Mouse (Mus musculus) limb, embryonic 14.5 days (tissue): ENCODE measurements at regions not wholly inside any gene's neighbourhood (a gene's known extent, or its start where the extent isn't known, plus 50 kb on each side); places are given as distances from the start of the nearest gene placed in this dataset.

Source experiments
- ATAC-seq: fragments of 200-750 bp; cut with Nextera tagmentation; 2 replicates; pipeline ENCODE4 v1.8.0; 2017; ENCODE audit warnings: low read depth, moderate number of reproducible peaks, moderate TSS enrichment; ENCODE audit not compliant: low FRiP score
- DNase-seq: peaks from one replicate; pipeline ENCODE4 v3.0.0-alpha.2; 2015; ENCODE audit warnings: low spot score
- H3K27ac ChIP-seq: fragments of 300-500 bp; sonication (generic); replicated peaks from 2 replicates; pipeline ENCODE4 v1.5.1; 2014; ENCODE audit warnings: low read depth, mild to moderate bottlenecking, low read length, moderate library complexity, mixed read lengths
- H3K27me3 ChIP-seq: fragments of 300-500 bp; sonication (generic); 2 replicates; pipeline ENCODE4 v1.6.1; 2014; ENCODE audit warnings: low read length, mixed read lengths; ENCODE audit not compliant: control insufficient read depth, insufficient read depth
- H3K36me3 ChIP-seq: fragments of 300-500 bp; sonication (generic); 2 replicates; pipeline ENCODE4 v1.6.1; 2014; ENCODE audit warnings: mild to moderate bottlenecking, low read length, moderate library complexity, mixed read lengths; ENCODE audit not compliant: control insufficient read depth, insufficient read depth
- H3K4me1 ChIP-seq: fragments of 300-500 bp; sonication (generic); 2 replicates; pipeline ENCODE4 v1.6.1; 2014; ENCODE audit warnings: antibody characterized with exemption, low read length, mixed read lengths; ENCODE audit not compliant: control insufficient read depth, insufficient read depth
- H3K4me2 ChIP-seq: fragments of 300-500 bp; sonication (generic); replicated peaks from 2 replicates; pipeline ENCODE4 v1.6.1; 2014; ENCODE audit warnings: low read depth, mild to moderate bottlenecking, low read length, moderate library complexity; ENCODE audit not compliant: severe bottlenecking
- H3K4me3 ChIP-seq: fragments of 300-500 bp; sonication (generic); replicated peaks from 2 replicates; pipeline ENCODE4 v1.5.1; 2014; ENCODE audit warnings: low read length
- H3K9ac ChIP-seq: fragments of 300-500 bp; sonication (generic); 2 replicates; pipeline ENCODE4 v1.6.1; 2014; ENCODE audit warnings: mild to moderate bottlenecking, low read depth, low read length, moderate library complexity; ENCODE audit not compliant: severe bottlenecking
- H3K9me3 ChIP-seq: fragments of 300-500 bp; sonication (generic); 2 replicates; pipeline ENCODE4 v1.6.1; 2016; ENCODE audit warnings: low read length; ENCODE audit not compliant: control insufficient read depth
- POLR2A ChIP-seq: fragments of 200-500 bp; IDR thresholded peaks from 2 replicates; pipeline ENCODE4 v1.8.0; 2012; ENCODE audit warnings: inconsistent platforms, mild to moderate bottlenecking, moderate library complexity, borderline replicate concordance; ENCODE audit not compliant: insufficient read depth, insufficient read length; ENCODE audit errors: extremely low read depth
- WGBS: fragments of 180-500 bp; shearing (Covaris S2); extraction: QIAGEN DNeasy Blood & Tissue Kit; methylation state at CpG from one replicate; pipeline ENCODE4 v1.1.7; 2014; 5-methylcytosine and 5-hydroxymethylcytosine counted together

GRCm38 (mm10) chr12:51128274-51128673 lies 219.6 kb upstream of the G2e3 start:
- no peak overlapping the region for H3K4me3 ChIP-seq
- H3K4me1 ChIP-seq, result no peaks in the 10 kb centered on the region
- H3K27me3 ChIP-seq, result no peaks in the 10 kb centered on the region
- no peaks in the 10 kb centered on the region for H3K9me3 ChIP-seq
- no peak overlapping the region for H3K9ac ChIP-seq
- DNase-seq, result no peak
- H3K27ac ChIP-seq, result no peak overlapping the region
- H3K4me2 ChIP-seq, result no peak overlapping the region
- no peak for TF ChIP-seq POLR2A
- ATAC-seq, result no peak
- H3K36me3 ChIP-seq, result no peaks in the 10 kb centered on the region

DNA sequence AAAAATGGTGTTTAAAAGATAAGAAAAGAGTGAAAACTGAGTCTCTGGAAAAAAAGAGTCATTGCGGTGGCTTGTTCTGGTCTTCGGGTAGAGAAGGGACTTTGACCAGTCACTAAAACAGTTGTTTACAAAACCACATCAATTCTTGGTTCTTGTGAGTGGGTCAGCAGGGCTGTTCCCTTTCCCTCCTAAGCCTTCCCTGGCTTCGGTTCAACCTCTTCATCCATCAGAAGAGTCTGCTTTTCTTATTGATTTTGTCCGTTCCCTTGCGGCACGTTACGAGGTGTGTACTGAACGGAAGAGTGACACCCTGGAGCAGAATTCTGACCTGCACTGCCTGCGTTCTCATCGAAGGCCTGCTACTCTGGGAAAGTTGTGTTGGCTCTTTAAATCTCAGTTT lies 229.1 kb upstream of the G2e3 start:
- DNase-seq (no peak), ATAC-seq (no peak)
- Histone ChIP-seq H3K36me3 (no peaks in the 10 kb centered on the region), H3K4me3 (no peak overlapping the region), H3K4me1 (no peaks in the 10 kb centered on the region), H3K9me3 (no peaks in the 10 kb centered on the region), H3K9ac (no peak overlapping the region), H3K27me3 (no peaks in the 10 kb centered on the region), H3K4me2 (no peak overlapping the region), H3K27ac (no peak overlapping the region)
- WGBS, result 91% methylated on average over 10 of the region's 10 CpGs
- TF ChIP-seq POLR2A, result no peak

- TF ChIP-seq POLR2A, result no peak
- Histone ChIP-seq H3K36me3 (no peaks in the 10 kb centered on the region), H3K4me2 (no peak overlapping the region), H3K27me3 (no peaks in the 10 kb centered on the region), H3K27ac (no peak overlapping the region), H3K4me3 (no peak overlapping the region), H3K9ac (no peak overlapping the region), H3K9me3 (no peaks in the 10 kb centered on the region), H3K4me1 (no peaks in the 10 kb centered on the region)
- peak; percentile 33 for DNase-seq
- WGBS, result 86% methylated on average over 14 of the region's 14 CpGs
- ATAC-seq, result no peak
These were observed 229.7 kb upstream of the G2e3 start for GRCm38 (mm10) chr12:51118021-51118694.

DNA sequence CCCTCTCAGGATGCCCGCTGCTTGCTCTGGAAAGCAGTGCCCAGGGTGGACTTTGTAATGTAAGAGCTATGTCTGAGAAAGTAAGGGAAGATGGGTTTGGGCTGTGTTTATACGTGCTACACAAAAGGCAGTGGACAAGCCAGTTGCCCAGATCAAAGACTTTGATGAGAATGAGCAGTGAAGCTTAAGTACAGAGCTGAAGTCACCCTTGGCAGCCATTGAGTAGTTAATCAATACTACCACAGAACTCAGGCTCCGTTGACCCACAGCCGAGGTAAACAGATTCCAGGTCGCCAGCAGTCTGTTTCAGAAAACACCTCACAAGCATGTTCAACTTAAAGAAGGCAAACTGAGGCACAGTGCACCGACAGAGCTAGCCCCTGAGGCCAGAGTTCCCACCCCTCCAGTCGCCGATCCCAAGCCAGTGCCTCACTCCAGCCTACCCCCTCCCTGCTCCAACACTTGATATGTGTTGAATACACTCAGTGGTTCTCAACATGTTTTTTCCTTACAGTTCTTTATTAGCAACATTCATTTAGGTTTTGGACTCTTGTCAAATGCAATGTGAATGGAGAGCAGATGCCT lies 230.3 kb upstream of the G2e3 start:
- no peak overlapping the region for H3K4me2 ChIP-seq
- 74% methylated on average over 8 of the region's 8 CpGs for WGBS

DNA sequence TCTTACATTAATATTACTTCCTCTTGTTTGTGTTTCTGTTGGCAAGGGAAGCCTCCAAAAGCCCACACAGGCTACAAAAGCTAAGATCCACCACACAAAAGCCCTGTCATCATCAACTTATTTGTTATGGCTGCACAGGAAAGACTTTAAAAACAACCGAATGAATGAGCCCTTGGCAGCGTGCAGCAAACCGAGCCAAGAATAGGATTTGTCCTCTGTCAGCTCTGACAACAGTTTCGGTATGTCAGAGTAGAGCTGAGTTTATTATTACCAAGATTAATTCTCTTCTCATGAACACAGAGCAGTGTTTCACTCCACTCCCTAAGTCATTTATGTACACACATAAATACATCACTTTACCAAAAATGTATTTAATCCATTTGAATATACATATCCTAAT lies 236.1 kb upstream of the G2e3 start:
- H3K4me3 ChIP-seq, result no peak overlapping the region
- no peak overlapping the region for H3K9ac ChIP-seq
- DNase-seq, result no peak
- TF ChIP-seq POLR2A, result no peak
- no peaks in the 10 kb centered on the region for H3K27me3 ChIP-seq
- no peak for ATAC-seq
- H3K9me3 ChIP-seq, result no peaks in the 10 kb centered on the region
- no peak overlapping the region for H3K4me2 ChIP-seq
- 77% methylated on average over 4 of the region's 4 CpGs for WGBS
- H3K4me1 ChIP-seq, result no peaks in the 10 kb centered on the region
- H3K27ac ChIP-seq, result no peak overlapping the region
- no peaks in the 10 kb centered on the region for H3K36me3 ChIP-seq

More for the DNA sequence above, 230.3 kb upstream of the G2e3 start:
- no peaks in the 10 kb centered on the region for H3K9me3 ChIP-seq
- no peak for ATAC-seq
- H3K36me3 ChIP-seq, result no peaks in the 10 kb centered on the region
- H3K4me3 ChIP-seq, result no peak overlapping the region
- no peak overlapping the region for H3K27ac ChIP-seq
- TF ChIP-seq POLR2A, result no peak
- no peaks in the 10 kb centered on the region for H3K4me1 ChIP-seq
- H3K9ac ChIP-seq, result no peak overlapping the region
- DNase-seq, result no peak
- H3K27me3 ChIP-seq, result no peaks in the 10 kb centered on the region
